Mouse (Mus musculus): ENCODE data around the gene Cmklr1.

DNA sequence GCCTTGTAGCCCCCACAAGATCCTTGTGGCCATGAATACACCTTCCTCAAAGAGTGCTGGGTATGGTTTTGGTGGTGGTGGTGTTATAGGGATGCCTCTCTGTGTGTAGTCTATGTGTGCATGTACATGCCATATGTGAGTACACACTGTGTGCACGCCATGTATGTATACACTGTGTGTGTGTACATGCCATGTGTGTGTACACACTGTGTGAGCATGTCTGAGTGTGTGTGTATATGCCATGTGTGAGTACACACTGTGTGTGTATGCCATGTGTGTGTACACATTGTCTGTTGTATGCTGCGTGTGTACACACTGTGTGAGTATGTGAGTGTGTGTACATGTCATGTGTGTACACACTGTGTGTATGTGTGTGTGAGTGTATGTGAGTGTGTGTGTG is 40.6 kb upstream of the Cmklr1 start:
- TF ChIP-seq TAL1 (IDR thresholded peaks at IDR 0.05; ENCODE audit: low read length) (no peak), GATA1 (IDR thresholded peaks at IDR 0.05; ENCODE audit: low read length) (no peak)

Measured in erythroblast, embryonic 14.5 days (primary cell).